Mouse (Mus musculus) CH12.LX (cell line): ENCODE results near the gene Timm22. TPM values are rescaled to one million over a fixed set of nuclear protein-coding genes. Genes with fewer than 3 reads are reported as not detected.

Experiments used
- DNase-seq: peaks from one replicate; pipeline ENCODE4 v3.0.0-alpha.2; 2013; ENCODE audit errors: extremely low read depth
- H3K27ac ChIP-seq: 2 replicates; pipeline ENCODE4 v1.5.1; 2012; ENCODE audit warnings: low read depth, mild to moderate bottlenecking, control low read depth, moderate library complexity; ENCODE audit not compliant: insufficient read depth
- H3K27me3 ChIP-seq: replicated peaks from 2 replicates; pipeline ENCODE3; 2012; ENCODE audit warnings: inconsistent platforms
- H3K36me3 ChIP-seq, 2 experiments: replicated peaks in 1 of 2; 2 replicates each; pipeline versions ENCODE3 to v1.6.1; 2012; ENCODE audit warnings: inconsistent platforms in 1 of 2, low read length in 1 of 2, mild to moderate bottlenecking in 1 of 2, mixed read lengths in 1 of 2, moderate library complexity in 1 of 2; ENCODE audit not compliant: control insufficient read depth in 1 of 2, insufficient read depth in 1 of 2
- H3K4me1 ChIP-seq, 2 experiments: 2 replicates each; pipeline ENCODE4 v1.6.1; 2012; ENCODE audit warnings: inconsistent platforms in 1 of 2, moderate library complexity in 1 of 2; ENCODE audit not compliant: insufficient read depth in 2 of 2, control insufficient read depth in 1 of 2
- H3K4me2 ChIP-seq: 2 replicates; pipeline ENCODE4 v1.6.1; 2012; ENCODE audit warnings: low read depth, mild to moderate bottlenecking, control low read depth; ENCODE audit not compliant: poor library complexity, insufficient read depth, severe bottlenecking
- H3K4me3 ChIP-seq, 3 experiments: fragments of 150-350 bp in 1 of 3; sonication (generic) in 1 of 3; replicated peaks in 1 of 3; 2 replicates each; pipeline versions ENCODE3 to v1.5.1; 2011 to 2012; ENCODE audit warnings: low read depth in 2 of 3, low read length in 2 of 3, mild to moderate bottlenecking in 2 of 3, moderate library complexity in 2 of 3, control low read depth in 1 of 3, improper control_type of control experiment in 1 of 3, inconsistent platforms in 1 of 3, mixed read lengths in 1 of 3; ENCODE audit not compliant: poor library complexity in 1 of 3
- H3K79me2 ChIP-seq: replicated peaks from 2 replicates; pipeline ENCODE4 v1.6.1; 2012; ENCODE audit warnings: mild to moderate bottlenecking, moderate library complexity; ENCODE audit not compliant: control insufficient read depth, poor library complexity, insufficient read depth, severe bottlenecking; ENCODE audit errors: extremely low read depth
- H3K9ac ChIP-seq: 2 replicates; pipeline ENCODE4 v1.6.1; 2012; ENCODE audit warnings: low read depth, mild to moderate bottlenecking, control low read depth, moderate library complexity; ENCODE audit not compliant: insufficient read depth
- H3K9me3 ChIP-seq: replicated peaks from 2 replicates; pipeline ENCODE3; 2012; ENCODE audit warnings: low read length, inconsistent platforms, mixed read lengths
- BHLHE40 ChIP-seq: IDR thresholded peaks from 2 replicates; pipeline ENCODE4 v1.6.1; 2011; ENCODE audit warnings: mild to moderate bottlenecking, low read depth, low read length, improper control_type of control experiment
- CHD1 ChIP-seq: IDR thresholded peaks from 2 replicates; pipeline ENCODE4 v1.6.1; 2012; ENCODE audit warnings: low read depth, low read length, improper control_type of control experiment, inconsistent platforms
- EP300 ChIP-seq: IDR thresholded peaks from 2 replicates; pipeline ENCODE4 v1.6.1; 2011; ENCODE audit warnings: low read length, improper control_type of control experiment
- ETS1 ChIP-seq: conservative IDR thresholded peaks from 2 replicates; pipeline ENCODE4 v1.6.1; 2012; ENCODE audit warnings: low read depth, mild to moderate bottlenecking, inconsistent platforms, low read length, improper control_type of control experiment, moderate library complexity
- HCFC1 ChIP-seq: IDR thresholded peaks from 2 replicates; pipeline ENCODE4 v1.6.1; 2012; ENCODE audit warnings: low read depth, mild to moderate bottlenecking, inconsistent platforms, low read length, improper control_type of control experiment
- IRF4 ChIP-seq: IDR thresholded peaks from 2 replicates; pipeline ENCODE4 v1.6.1; 2014; ENCODE audit warnings: low read depth, mild to moderate bottlenecking, inconsistent platforms, low read length, improper control_type of control experiment
- JUND ChIP-seq: conservative IDR thresholded peaks from 2 replicates; pipeline ENCODE4 v1.6.1; 2011; ENCODE audit warnings: low read depth, low read length, improper control_type of control experiment
- KAT2A ChIP-seq: IDR thresholded peaks from 2 replicates; pipeline ENCODE4 v1.6.1; 2012; ENCODE audit warnings: low read length, improper control_type of control experiment, inconsistent platforms; ENCODE audit not compliant: insufficient replicate concordance
- MAFK ChIP-seq: IDR thresholded peaks from 2 replicates; pipeline ENCODE4 v1.6.1; 2011; ENCODE audit warnings: low read length, improper control_type of control experiment; ENCODE audit not compliant: insufficient replicate concordance
- MAX ChIP-seq: IDR thresholded peaks from 2 replicates; pipeline ENCODE4 v1.6.1; 2011; ENCODE audit warnings: low read length, improper control_type of control experiment
- MAZ ChIP-seq: IDR thresholded peaks from 2 replicates; pipeline ENCODE4 v1.6.1; 2012; ENCODE audit warnings: low read depth, mild to moderate bottlenecking, inconsistent platforms, low read length, improper control_type of control experiment, moderate library complexity
- MXI1 ChIP-seq: IDR thresholded peaks from 2 replicates; pipeline ENCODE4 v1.6.1; 2011; ENCODE audit warnings: mild to moderate bottlenecking, low read depth, low read length, improper control_type of control experiment
- NELFE ChIP-seq: IDR thresholded peaks from 2 replicates; pipeline ENCODE4 v1.6.1; 2011; ENCODE audit warnings: low read depth, low read length, improper control_type of control experiment
- NRF1 ChIP-seq: IDR thresholded peaks from 2 replicates; pipeline ENCODE4 v1.6.1; 2014; ENCODE audit warnings: low read depth, mild to moderate bottlenecking, inconsistent platforms, low read length, improper control_type of control experiment, moderate library complexity
- POLR2AphosphoS2 ChIP-seq: IDR thresholded peaks from 2 replicates; pipeline ENCODE4 v1.6.1; 2011; ENCODE audit warnings: low read depth, low read length, improper control_type of control experiment
- RCOR1 ChIP-seq: conservative IDR thresholded peaks from 2 replicates; pipeline ENCODE4 v1.6.1; 2012; ENCODE audit warnings: low read depth, mild to moderate bottlenecking, inconsistent platforms, low read length, improper control_type of control experiment
- SIN3A ChIP-seq: IDR thresholded peaks from 2 replicates; pipeline ENCODE4 v1.6.1; 2012; ENCODE audit warnings: low read length, improper control_type of control experiment, inconsistent platforms
- TBP ChIP-seq: conservative IDR thresholded peaks from 2 replicates; pipeline ENCODE4 v1.6.1; 2011; ENCODE audit warnings: low read depth, low read length, improper control_type of control experiment
- TCF12 ChIP-seq: IDR thresholded peaks from 2 replicates; pipeline ENCODE4 v1.6.1; 2014; ENCODE audit warnings: low read depth, mild to moderate bottlenecking, inconsistent platforms, low read length, improper control_type of control experiment
- UBTF ChIP-seq: IDR thresholded peaks from 2 replicates; pipeline ENCODE4 v1.6.1; 2012; ENCODE audit warnings: low read depth, mild to moderate bottlenecking, inconsistent platforms, low read length, improper control_type of control experiment, moderate library complexity
- USF1 ChIP-seq: IDR thresholded peaks from 2 replicates; pipeline ENCODE4 v1.6.1; 2014; ENCODE audit warnings: low read depth, mild to moderate bottlenecking, inconsistent platforms, low read length, improper control_type of control experiment
- ZC3H11A ChIP-seq: IDR thresholded peaks from 2 replicates; pipeline ENCODE4 v1.6.1; 2012; ENCODE audit warnings: low read depth, mild to moderate bottlenecking, inconsistent platforms, low read length, improper control_type of control experiment
- ZMIZ1 ChIP-seq: IDR thresholded peaks from 2 replicates; pipeline ENCODE4 v1.6.1; 2012; ENCODE audit warnings: low read depth, mild to moderate bottlenecking, inconsistent platforms, low read length, improper control_type of control experiment
- dilution Hi-C: fragments of 300-500 bp; cut with MboI; formaldehyde crosslinking; loops from 2 replicates; pipeline ENCODE4 v1.14.3; 2020; ENCODE audit warnings: low sequenced_read_pairs; ENCODE audit not compliant: extremely low pct_unique_long_range_greater_than_20kb, extremely low pct_ligation_motif_present
- in situ Hi-C: fragments of 300-500 bp; cut with MboI; formaldehyde crosslinking; loops from 3 replicates; pipeline ENCODE4 v1.14.3; 2019; ENCODE audit warnings: low sequenced_read_pairs, low pct_ligation_motif_present, low pct_unique_long_range_greater_than_20kb, mixed read lengths
- polyA plus RNA-seq: library from polyadenylated mRNA; unstranded; fragments of >175 nt; gene quantifications from 2 replicates; pipeline ENCODE4 v1.2.1, GENCODE M21; 2012; ENCODE audit warnings: low read depth; ENCODE audit not compliant: insufficient read length
- total RNA-seq, 2 experiments: library from RNA; depleted of rRNA; stranded (reverse); fragments of 300-350 nt in 1 of 2; fragments of >200 nt in 1 of 2; gene quantifications; 2 replicates each; pipeline ENCODE4 v1.2.3; 2012 to 2014

The Timm22 gene
- total and polyA plus RNA-seq, 3 experiments: 44.6 to 81.4 (median 53.8) TPM

GRCm38 (mm10) chr11:76382711-76383324, 23.9 kb upstream of the Timm22 start:
- no peaks in the 10 kb centered on the region for H3K4me1 ChIP-seq
- H3K79me2 ChIP-seq: no peaks in the 10 kb centered on the region
- no peak for DNase-seq
- in situ Hi-C loops (no loop called here), dilution Hi-C loops (no loop called here)
- peaks cover 0 to 2% of the 10 kb centered on the region in 2 experiments for H3K36me3 ChIP-seq
- H3K4me2 ChIP-seq: no peak overlapping the region
- TF ChIP-seq RCOR1 (no peak), BHLHE40 (no peak), MAFK (no peak), CHD1 (no peak), ETS1 (no peak), NRF1 (no peak), TCF12 (no peak), MAX (no peak), EP300 (no peak), SIN3A (no peak), ZMIZ1 (no peak), ZC3H11A (no peak), IRF4 (no peak), NELFE (no peak), POLR2AphosphoS2 (no peak), USF1 (no peak), TBP (no peak), UBTF (no peak), MXI1 (no peak)
- no peak overlapping the region for H3K27ac ChIP-seq
- H3K4me3 ChIP-seq: no peak overlapping the region
- H3K9me3 ChIP-seq: no peaks in the 10 kb centered on the region
- no peak overlapping the region for H3K9ac ChIP-seq
- no peaks in the 10 kb centered on the region for H3K27me3 ChIP-seq

- no peak overlapping the region for H3K9ac ChIP-seq
- in situ Hi-C loops (no loop called here), dilution Hi-C loops (no loop called here)
- H3K79me2 ChIP-seq: no peaks in the 10 kb centered on the region
- H3K27me3 ChIP-seq: no peaks in the 10 kb centered on the region
- no peak overlapping the region for H3K4me2 ChIP-seq
- no peaks in the 10 kb centered on the region for H3K4me1 ChIP-seq
- DNase-seq: no peak
- H3K36me3 ChIP-seq: peaks cover 0 to 2% of the 10 kb centered on the region in 2 experiments
- H3K27ac ChIP-seq: no peak overlapping the region
- no peak overlapping the region for H3K4me3 ChIP-seq
- TF ChIP-seq IRF4: no peak
- TF ChIP-seq UBTF: no peak
- TF ChIP-seq RCOR1: no peak
- no peak for TF ChIP-seq JUND
- TF ChIP-seq BHLHE40: no peak
- no peak for TF ChIP-seq HCFC1
- no peak for TF ChIP-seq KAT2A
- no peak for TF ChIP-seq MAZ
- TF ChIP-seq MAX: no peak
- H3K9me3 ChIP-seq: no peaks in the 10 kb centered on the region
Measured at GRCm38 (mm10) chr11:76384307-76384706, 22.4 kb upstream of the Timm22 start.
